Mouse (Mus musculus): ENCODE results near the gene Ppm1l.
A peak's percentile ranks its signal among the peaks of the same experiment; 100 is the strongest.

The Ppm1l gene

DNA sequence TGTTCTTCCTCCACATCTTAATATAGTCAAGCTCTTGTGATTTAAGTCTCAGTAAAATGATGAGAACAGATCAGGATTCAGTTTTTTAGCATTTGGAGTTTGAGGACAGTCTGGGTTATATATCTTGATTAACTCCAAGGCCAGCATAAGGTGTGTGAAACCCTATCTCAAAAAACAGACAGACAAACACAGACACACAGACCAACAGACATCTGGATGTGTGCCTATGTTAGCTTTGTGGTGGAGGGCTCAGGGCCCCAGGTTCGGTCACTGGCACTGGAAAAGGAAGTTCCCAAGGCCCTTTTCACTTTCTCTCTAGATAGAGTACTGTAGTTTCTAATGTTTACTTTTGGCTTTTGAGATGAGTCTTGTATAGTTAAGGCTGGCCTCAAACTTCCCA, 23.8 kb downstream of the Ppm1l start:
- DNase-seq (ENCODE audit: low spot score) = no peak

DNA sequence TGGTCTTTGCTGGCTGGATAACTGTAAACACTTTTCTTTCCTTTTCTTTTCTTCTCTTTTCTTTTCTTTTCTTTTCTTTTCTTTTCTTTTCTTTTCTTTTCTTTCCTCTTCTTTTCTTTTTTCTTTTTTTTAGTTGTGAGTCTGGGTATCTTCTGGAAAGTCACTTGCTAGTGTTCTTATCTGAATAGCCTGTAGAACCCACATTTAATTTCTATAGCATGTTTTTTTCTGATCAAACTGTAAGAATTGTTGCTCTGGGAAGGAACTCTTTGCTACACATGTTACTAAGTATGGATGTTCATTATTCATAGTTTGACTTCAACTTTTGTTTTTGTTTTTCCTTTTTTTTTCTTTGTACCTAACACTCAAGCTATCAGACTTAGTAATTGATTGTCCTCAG, 24.3 kb downstream of the Ppm1l start:
- DNase-seq (ENCODE audit: low spot score) = no peak

DNA sequence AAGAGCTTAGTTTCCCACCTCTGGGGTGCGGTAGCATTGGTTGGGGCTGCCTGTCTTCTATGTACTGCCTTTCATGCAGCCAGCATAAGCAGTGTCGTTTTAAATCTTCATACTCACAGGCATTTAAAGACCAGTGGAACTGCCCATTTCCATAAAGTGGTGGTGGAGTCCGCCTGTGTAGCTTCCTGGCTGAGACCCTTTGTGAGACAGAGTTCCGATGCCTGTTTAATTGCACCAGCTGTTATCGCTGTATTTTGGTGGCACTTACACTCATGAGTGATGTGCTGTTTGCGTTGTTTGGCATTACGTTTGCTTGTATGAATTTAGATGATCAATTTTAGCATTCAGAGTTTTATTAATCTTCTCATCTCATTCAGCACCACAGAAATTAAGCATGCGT, 24.9 kb downstream of the Ppm1l start:
- no peak for DNase-seq (ENCODE audit: low spot score)

DNA sequence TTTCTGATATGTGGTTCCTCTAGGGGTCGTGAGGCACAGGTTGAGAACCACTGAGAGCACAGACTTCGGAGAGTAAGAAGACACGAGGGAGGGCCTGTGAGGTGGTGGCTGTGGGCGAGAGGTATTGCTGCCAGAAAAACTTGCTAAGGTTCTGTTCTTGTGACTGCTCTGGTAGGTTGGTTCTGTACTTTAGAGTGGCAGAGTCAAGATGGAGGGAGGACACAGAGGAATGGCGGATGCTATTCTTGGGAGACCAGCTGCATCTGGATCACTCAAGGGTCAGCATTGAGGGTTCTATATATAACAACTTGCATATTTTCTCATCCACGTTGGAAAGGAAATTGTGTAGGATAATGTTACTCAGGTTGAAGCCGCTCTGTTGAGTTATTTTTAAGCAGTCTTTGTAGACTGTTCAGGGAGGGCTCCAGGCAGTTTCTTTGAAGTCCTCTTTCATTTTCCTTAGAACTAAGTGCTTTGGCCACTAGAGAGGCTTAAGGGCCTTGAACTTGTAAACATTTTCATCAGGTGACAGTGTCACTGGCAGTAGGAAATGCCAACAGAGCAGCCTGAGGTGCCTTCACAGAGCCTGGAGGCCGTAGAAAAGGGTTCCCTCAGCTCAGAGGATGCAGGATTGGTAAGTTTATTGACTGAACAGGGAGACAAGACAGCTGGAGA, 25.7 kb downstream of the Ppm1l start:
- DNase-seq (ENCODE audit: low spot score) = no peak

DNA sequence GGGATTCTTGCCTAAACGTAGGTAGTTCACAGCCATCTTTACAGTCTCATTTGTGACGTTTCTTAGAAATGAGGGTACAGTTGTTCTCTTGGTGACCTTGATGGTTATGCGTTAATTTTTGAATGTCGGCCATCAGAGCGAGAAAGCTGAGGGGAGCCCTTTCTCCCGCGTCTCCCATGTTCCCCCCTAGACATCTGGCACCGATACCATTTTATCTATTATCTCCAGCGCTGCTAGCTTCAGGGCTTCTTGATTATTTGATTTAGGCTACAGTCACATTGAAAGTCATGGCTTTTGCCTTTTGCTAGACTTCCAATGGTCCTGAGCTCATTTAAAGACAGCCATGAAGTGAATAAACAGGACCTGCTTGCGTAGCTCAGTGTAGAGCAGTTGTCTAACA, 26.5 kb downstream of the Ppm1l start:
- DNase-seq (ENCODE audit: low spot score) = no peak

DNA sequence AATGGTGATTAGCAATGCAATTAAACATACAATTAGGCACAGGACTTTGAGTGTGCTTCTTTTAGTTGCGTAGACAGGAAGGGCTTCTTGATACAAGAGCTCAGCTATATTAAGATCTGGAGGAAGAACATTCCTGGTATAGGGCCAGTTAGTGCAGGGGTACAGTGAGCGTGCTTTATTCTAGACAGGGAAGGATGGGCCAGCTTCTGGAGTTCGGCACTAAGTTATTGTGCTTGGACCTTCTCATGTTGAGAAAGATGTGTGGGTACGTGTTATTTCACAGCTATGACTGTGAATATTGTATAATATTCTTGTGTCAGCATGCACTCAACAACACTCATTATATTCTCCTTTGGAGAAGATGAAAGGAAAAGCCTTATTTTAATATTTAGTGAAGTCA, 29.9 kb downstream of the Ppm1l start:
- DNase-seq (ENCODE audit: low spot score) = no peak

DNA sequence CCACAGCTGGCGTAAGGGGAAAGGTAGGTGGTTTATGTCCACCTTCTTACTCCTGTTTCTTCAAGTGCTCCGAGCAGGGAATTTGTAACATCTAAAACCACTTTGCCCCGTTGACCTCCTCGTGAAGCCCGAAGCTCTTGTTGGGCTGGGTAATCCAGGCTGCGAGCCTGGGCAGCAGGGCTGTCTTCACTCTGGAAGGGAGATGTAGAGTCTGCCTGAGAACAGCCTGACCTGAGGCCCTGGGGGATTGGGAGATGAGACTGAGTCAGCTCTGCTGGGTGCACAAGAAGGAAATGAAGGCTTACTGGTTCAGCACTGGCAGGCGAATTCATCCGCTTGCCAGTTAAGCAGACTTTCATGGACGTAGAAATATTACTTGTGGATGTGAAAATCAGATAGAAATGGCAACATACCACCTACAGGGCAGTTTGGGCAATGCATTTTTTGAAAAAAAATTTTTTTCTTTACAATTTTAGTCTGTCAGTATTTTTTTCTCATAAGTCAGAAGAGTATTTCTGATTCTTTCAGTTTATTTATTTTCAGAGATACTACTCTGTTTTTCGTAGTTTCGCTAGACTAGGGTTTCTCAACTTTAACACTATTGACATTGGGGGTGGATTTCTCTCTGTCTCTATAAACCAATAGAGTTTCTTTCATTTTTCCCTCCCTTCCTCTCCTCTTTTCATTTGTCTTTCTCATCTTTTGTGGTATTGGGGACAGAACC, 31.7 kb downstream of the Ppm1l start:
- peak; percentile 49 for DNase-seq (ENCODE audit: low spot score)

DNA sequence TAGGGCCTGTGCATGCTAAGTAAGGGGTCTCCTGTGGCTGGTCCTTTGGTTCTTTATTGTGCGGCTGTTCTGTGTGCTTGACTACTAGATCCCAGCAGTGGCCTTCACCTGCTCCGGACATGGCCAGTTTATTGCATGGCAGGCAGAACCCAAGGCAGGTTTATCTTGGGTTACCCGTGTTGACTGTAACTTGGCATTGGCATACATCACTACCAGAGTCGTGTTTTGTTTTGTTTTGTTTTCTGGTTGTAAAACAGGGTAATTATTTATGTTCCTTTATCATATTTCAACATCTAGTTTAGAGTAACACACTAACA, 32.2 kb downstream of the Ppm1l start:
- no peak for DNase-seq (ENCODE audit: low spot score)

DNA sequence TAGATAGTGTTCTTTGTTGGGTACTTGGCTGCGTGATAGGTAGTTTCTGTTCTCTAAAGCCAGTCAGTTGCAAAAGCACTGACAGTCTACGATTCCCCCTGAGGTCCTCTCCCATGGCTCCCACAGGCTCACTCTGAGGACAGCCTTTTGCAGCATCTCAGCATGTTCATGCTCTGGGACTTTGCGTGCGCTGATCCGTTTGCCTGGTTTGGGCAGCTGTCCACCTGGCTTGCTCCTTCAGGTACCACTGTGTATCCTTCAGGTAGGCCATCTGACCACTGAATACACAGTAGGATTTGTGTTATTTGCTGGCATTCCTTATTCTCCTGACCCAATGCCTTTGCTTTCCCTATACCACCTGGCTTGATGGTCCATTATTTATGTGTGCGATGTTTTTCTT, 33.3 kb downstream of the Ppm1l start:
- DNase-seq (ENCODE audit: low spot score) = no peak

DNA sequence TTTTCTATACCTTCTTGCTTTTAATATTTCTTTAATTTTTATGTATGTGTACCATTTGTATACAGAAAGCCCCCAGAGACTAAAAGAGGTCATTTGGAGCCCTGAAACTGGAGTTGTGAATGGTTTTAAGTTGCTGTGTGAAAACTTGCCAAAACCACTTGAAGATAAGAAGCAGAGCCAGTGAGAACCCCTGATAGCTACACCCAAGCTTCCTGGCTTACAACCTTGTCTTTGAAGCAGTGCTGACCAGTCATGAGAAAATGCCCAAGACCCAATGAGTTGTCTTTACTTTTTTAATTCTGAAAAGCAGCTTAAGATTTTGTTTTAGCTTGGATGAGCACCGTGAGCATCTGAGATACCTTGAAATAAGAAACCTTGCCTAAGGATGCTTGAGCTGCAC, 35.5 kb downstream of the Ppm1l start:
- no peak for DNase-seq (ENCODE audit: low spot score)

DNA sequence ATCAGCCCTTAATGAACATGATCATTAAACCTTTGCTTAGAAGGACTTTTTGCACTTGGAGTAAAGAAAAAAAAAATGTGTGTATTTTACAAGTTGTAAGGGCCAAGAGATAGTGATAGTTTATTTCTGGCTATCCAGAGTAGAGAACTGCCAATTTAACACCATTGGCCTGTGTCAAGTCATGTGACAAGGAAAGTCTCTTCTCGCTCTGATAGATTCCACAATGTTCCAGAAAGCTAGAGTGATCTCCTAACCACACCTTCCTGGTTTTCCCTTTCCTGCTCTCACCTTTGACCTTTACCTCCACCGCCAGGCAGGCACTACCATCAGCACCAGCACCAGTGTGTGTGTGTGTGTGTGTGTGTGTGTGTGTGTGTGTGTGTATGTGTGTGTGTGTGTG, 38.0 kb downstream of the Ppm1l start:
- DNase-seq (ENCODE audit: low spot score) = no peak

DNA sequence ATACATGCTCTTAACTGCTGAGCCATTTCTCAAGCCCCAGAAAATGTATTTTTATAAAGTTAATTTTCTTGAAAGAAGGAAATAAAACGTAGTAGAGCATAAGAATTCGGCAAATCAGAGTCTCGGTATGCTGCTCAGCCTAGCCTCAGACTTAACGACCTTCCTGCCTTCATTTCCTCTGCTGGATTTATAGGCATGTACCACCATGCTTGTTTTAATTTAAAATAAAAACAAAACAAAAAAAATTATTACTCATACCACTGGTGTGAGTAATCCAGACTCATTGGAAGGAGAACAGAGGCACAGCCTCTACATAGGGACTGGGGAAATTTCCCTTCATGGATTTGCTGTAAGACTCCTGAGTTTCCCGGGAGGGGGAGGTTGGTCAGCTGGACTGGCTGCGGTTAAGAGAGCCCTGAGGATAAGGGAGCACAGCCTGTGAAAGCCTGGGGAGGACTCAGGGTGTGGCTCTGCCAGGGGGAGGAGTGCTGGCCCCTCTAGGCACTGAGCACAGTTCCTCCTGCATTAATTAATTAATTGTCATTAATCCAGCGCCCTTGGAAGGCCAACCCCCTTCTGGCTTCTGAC, 39.5 kb downstream of the Ppm1l start:
- no peak for DNase-seq (ENCODE audit: low spot score)

DNA sequence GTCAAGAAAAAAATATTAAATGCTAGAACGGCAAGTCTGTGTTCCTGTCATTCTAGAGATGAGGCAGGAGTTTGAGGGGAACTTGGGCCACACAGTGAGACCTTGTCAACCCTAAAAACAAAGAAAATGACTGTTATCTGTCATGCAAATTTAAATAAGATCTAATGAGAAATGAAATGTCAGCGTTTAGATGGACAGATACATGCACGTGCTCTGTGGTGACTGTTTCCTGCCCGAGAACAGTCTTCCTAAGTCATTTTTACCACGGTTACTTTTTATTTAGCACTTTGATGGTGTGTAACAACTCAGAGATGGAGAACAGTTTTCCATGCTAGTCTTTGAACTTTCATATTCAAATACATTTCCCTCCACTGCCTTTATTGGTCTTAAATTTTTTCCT, 40.1 kb downstream of the Ppm1l start:
- no peak for DNase-seq (ENCODE audit: low spot score)

DNA sequence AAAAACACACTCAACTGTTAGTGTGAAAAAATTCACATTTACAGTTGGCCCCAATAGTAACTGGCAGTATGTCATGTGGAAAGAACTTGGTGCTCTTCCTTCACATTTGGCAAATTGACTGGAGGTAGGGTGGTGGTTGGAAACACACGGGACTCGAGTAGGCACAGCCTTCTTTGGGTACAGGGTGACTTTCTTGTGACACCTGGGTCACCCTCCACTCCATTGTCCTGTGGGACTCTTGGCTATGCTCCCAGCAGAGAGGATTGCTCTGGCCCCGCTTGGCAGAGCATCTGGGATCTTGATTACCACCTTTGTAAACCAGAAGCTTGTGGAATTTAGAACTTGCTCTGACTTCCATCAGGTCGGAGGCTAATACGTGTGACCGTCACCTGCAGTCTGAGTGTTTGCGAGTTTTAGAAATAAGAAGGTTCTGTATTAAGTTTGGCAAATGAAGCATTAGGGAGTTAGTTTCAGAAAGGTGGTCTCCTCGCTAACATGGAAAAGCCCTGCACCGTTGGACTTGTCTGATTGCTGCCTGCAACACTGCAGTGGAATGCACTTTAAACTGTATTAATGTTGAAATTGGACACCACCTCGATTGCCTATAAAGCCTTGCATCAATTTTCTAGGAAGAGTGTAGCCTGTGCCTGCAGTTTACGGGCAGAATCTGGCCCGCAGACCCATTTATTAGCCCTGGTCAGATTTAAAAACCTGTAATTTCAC, 41.4 kb downstream of the Ppm1l start:
- DNase-seq (ENCODE audit: low spot score) = no peak

DNA sequence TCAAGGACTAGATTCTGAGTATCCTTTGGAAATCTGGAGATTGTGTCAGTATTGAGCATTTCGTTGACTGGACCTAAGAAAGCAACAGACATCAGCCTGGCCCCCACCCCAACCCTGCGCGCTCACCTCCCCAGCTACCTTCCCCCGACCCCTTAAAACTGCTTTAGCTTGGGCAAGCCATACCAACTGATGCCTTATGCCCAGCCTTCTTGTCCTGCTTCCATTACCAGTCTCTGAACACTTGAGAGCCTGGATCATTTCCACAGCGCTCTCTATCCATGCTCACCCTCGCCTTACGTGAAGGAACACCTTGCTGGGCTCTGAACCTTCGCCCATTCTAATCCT, 41.9 kb downstream of the Ppm1l start:
- no peak for DNase-seq (ENCODE audit: low spot score)

DNA sequence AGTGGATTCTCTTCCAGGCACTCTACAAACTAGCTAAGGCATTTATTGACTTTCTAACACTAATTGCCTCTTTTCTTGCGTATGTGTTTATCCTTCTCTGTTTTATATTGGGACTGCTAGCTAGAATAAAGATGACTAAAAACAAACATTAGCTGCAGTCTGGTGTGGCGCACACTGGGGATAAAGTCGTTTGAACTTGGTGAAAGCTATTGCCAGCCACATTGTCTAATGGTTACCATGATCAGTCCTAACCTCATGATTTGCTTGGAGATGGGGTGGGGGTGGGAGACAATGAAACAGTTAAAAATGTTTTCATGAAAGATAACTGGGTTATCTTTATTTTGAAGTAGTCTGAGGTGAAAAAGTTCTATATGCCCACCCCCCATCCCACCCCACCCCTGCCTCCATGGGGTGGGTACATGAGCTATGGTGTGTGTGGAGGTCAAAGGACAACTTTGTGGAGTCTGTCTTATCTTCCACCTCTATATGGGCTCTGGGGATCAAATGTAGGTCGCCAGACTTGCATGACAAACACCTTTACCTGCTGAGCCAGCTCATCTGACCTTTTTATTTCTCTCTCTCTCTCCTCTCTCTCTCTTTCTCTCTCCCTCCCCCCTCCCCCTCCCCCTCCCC, 43.7 kb downstream of the Ppm1l start:
- DNase-seq (ENCODE audit: low spot score) = no peak

DNA sequence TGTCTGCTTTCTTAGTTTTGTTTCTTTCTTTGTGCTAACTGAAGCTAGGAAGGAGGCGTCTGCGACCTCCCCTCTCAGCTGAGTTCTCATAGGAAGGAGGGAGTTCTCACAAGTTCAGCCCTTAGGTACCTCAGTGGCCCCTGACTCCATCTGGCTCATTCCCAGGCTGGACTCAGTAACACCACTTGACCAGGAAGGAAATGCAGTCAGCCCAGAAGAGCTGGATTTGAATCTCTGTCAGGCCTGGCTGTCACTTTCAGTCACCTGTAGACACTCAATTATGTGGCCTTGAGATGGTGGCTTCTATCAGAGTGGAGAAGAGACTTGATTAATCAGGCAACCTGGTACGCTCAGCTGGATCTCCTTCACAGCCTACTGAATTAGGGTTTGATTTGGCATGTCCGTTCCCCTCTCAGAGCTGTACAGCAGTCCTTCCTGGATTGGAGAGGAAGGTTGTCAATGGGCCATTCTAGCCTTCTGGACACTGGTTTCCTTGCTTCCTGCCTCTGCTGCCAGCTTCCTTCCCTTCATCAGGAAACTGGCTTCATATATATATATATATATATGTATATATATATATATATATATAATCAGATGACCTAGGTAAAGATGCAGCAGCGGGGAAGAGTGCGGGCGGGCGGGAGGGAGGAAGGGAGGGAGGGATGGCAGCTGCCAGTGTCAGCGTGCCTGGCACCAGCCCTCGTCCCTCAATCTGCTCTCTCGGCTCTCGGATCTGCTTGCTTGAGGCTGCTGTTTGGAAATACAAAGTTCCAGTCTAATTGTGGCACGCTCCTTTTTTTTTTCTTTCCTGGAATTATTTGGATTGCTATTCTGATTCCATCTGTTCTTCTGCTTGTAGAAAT, 45.1 kb downstream of the Ppm1l start:
- DNase-seq (ENCODE audit: low spot score) = no peak

DNA sequence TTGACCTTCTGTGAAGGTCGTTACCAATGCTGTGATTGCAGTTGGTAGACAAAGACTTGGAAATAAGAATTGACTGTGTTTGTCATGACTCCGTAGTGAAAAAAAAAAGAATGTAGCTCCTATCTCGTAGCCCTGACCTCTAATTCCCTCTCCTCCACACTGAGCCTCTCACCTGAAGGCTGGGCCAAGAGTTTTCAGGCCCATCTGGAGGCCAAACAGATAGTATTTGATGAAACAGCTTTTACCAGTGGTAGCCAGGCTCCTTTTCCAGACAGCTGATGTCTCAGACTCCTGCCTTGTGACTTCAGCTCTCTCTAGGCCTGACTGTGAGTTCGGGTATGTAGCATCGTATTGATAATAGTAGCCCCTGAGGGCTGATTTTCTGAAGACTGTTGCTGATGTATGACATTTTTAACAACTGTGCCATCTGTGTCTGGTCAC, 45.7 kb downstream of the Ppm1l start:
- no peak for DNase-seq (ENCODE audit: low spot score)

DNA sequence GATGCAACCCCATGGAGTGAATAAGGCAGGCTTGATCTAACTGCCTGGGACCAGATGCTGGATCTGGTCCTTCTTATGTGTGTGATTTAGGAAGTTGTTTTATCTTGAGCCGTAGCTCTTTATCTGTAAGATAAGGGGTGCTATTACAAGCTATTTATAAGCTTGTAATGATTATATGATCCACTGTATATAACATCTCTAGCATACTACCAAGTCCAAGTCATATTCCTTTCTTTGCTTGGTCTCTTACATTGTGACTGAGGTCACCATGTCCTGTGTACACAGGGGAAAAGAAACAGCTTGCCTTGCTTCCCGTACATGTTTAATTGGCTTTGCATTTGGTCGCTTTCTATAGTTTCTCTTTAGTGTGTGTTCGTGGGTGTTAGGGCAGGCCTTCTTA, 46.2 kb downstream of the Ppm1l start:
- no peak for DNase-seq (ENCODE audit: low spot score)

DNA sequence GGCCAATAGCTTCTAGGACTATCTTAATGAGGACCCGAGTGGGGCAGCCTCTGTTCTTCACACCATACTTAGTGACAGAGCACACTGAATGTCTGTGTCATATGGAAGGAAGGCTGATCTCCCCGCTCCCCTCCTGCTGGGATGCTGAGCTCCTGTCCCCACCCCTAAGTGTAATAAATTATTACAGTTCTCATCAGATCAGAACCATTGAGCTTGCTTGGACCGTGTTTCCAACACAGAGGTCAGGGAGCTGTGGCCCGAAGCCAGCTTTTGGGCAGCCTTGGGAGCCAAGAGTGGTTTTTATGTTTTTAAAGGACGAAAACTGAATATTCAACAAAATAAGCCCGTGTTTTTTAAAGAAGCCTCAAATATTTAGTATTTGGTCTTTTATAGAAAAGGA, 47.5 kb downstream of the Ppm1l start:
- DNase-seq (ENCODE audit: low spot score) = peak; percentile 86

DNA sequence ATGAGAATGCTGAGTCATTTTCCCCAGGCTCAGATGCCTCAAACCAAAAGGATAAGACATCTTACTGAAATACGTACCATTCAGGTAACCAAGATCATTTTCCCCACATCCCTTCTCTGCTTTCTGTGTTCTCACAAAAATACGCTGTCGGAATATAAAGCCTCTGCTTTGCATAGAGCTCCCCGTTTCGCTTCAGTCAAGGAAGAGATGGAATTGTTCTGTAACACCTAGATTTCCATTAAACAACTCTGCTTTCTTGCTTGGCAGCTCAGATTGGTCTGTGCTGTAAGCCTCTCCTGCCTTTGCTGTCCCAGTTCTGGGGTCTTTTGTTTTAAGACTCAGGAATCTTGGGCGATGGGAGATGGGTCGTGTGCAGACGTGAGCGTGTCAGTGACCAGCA, 51.3 kb downstream of the Ppm1l start:
- DNase-seq (ENCODE audit: low spot score) = no peak

DNA sequence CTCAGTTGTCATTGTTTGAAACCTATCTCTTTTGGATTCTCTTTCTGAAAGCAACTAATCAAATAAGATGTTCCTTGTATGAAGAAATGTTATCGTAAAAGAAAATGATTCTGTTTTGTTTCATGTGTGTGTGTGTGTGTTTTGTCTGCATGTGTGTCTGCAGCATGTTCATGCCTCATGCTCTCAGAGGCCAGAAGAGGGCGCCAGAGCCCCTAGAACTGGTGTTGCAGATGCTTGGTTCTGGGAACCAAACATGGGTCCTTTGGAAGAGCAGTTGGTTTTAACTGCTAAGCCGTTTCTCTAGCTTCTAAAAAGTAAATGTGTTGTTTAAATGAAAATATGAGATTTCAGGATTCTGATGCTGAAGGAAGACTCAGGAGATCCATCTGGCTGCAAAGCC, 56.1 kb downstream of the Ppm1l start:
- DNase-seq (ENCODE audit: low spot score) = no peak
